Mouse (Mus musculus) ES-Bruce4 (cell line): ENCODE data around the gene Exoc2. TPM values are rescaled to one million over a fixed set of nuclear protein-coding genes. Genes with fewer than 3 reads are reported as not detected.

Source experiments
- H3K27ac ChIP-seq: 2 replicates; pipeline ENCODE4 v1.5.1; 2012; ENCODE audit warnings: low read length, inconsistent platforms; ENCODE audit not compliant: insufficient read depth
- H3K27me3 ChIP-seq: 2 replicates; pipeline ENCODE4 v1.6.1; 2012; ENCODE audit warnings: mild to moderate bottlenecking, low read length, inconsistent platforms; ENCODE audit not compliant: control insufficient read depth, poor library complexity, insufficient read depth, severe bottlenecking
- H3K36me3 ChIP-seq: 2 replicates; pipeline ENCODE4 v1.6.1; 2012; ENCODE audit warnings: inconsistent platforms, mild to moderate bottlenecking, low read length, moderate library complexity; ENCODE audit not compliant: control insufficient read depth, poor library complexity, insufficient read depth, severe bottlenecking
- H3K4me1 ChIP-seq: one replicate; pipeline ENCODE4 v1.8.1; 2011; ENCODE audit warnings: low read length; ENCODE audit not compliant: control insufficient read depth, insufficient read depth
- H3K4me3 ChIP-seq: 2 replicates; pipeline ENCODE4 v1.5.1; 2011; ENCODE audit warnings: low read depth, mild to moderate bottlenecking, low read length
- H3K9ac ChIP-seq: 2 replicates; pipeline ENCODE4 v1.6.1; 2012; ENCODE audit warnings: low read depth, mild to moderate bottlenecking, inconsistent platforms; ENCODE audit not compliant: poor library complexity, severe bottlenecking
- H3K9me3 ChIP-seq: replicated peaks from 2 replicates; pipeline ENCODE4 v1.6.1; 2012; ENCODE audit warnings: mild to moderate bottlenecking, low read length, inconsistent platforms; ENCODE audit not compliant: control insufficient read depth, poor library complexity, insufficient read depth, severe bottlenecking
- CTCF ChIP-seq: IDR thresholded peaks from one replicate; pipeline ENCODE4 v1.8.1; 2011; ENCODE audit warnings: low read depth, low read length
- EP300 ChIP-seq: IDR thresholded peaks from 2 replicates; pipeline ENCODE4 v1.6.1; 2011; ENCODE audit warnings: low read depth, low read length; ENCODE audit not compliant: insufficient read depth
- POLR2A ChIP-seq: IDR thresholded peaks from one replicate; pipeline ENCODE4 v1.8.1; 2011; ENCODE audit warnings: low read length; ENCODE audit not compliant: insufficient read depth
- polyA plus RNA-seq: library from polyadenylated mRNA; stranded (reverse); fragments of >200 nt; gene quantifications from 2 replicates; pipeline ENCODE4 v1.2.4, GENCODE M21; 2011; ENCODE audit warnings: low read depth; ENCODE audit not compliant: missing spikeins, insufficient read depth, insufficient read length

Gene Exoc2
- polyA plus RNA-seq, 1 experiment, result 41.2 TPM

DNA sequence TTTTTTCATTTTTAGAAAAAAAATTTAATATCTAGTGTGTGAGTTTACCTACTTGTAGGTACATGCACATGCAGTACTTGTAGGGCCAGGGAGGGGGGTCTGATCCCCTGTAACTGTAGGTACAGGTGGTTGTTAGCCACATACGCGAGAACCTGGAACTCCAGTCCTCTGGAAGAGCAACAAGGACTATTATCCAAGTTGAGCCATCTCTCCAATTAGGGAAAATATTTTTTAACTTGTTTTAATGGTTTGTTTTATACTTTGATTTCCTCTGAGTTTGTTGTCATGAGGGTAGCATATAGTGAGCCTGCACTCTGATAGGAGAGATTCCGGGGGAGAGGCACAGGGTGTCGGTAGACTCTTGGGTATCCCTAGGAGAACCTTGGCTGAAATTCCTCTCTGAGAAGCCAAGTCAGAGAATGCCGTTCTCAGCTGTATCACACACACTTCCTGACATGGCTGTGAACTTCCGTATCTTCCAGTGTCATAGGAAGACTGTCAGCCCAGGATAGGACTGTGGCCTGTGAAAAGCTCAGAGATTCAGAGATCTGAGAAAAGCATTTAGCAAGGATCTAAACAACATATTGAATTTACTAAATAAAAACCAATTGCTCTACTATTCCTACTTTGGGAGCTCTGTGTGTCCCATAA, 206.3 kb downstream of the Exoc2 start:
- no peaks in the 10 kb centered on the region for H3K9me3 ChIP-seq
- H3K36me3 ChIP-seq, result no peaks in the 10 kb centered on the region
- H3K27me3 ChIP-seq, result no peaks in the 10 kb centered on the region; the same call in 1 of the 2 replicates
- H3K4me1 ChIP-seq, result no peaks in the 10 kb centered on the region
- no peak for TF ChIP-seq EP300
- TF ChIP-seq POLR2A, result no peak
- no peak for TF ChIP-seq CTCF
- H3K4me3 ChIP-seq, result no peak overlapping the region
- H3K27ac ChIP-seq, result no peak overlapping the region
- no peak overlapping the region for H3K9ac ChIP-seq

DNA sequence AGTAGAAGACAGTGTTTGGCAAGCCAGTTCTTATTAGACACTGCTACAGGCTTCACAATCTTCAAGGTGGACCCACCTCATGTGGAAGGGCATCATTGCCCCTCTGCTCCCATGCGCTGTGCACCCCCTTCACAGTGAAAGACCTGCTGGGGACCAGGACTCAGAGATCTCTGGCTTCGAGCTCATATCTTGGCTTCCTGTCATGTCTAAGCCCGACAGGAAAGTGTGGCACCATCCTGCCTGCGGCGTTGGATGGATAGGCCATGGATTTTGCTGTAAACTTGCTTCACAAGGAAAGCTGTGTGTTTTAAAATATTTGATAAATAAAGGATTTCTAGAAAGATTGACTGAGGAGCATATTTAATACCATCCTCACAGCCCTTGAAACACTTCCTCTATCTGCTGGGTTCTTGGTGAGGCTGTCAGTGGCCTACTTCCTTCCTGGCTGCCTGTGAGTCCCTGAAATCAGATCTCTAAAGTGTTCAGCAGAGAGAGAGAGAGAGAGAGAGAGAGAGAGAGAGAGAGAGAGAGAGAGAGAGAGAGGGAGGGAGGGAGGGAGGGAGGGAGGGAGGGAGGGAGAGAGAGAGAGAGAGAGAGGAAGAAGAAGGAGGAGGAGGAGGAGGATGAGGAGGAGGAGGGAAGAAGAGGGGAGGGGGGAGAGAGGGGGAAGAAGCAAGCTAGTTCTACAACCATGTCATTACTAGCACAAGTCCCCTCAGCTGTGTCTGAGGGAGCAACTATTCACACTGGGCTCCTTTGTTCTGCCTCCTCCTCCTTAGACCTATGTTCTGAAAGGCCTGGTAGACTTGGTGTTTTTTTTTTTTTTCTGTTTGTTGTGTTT, 207.0 kb downstream of the Exoc2 start:
- no peaks in the 10 kb centered on the region for H3K9me3 ChIP-seq
- H3K27me3 ChIP-seq, result no peaks in the 10 kb centered on the region; the same call in 1 of the 2 replicates
- no peak for TF ChIP-seq POLR2A
- TF ChIP-seq CTCF, result no peak
- TF ChIP-seq EP300, result no peak
- H3K4me1 ChIP-seq, result no peaks in the 10 kb centered on the region
- no peaks in the 10 kb centered on the region for H3K36me3 ChIP-seq
- H3K4me3 ChIP-seq, result no peak overlapping the region
- H3K9ac ChIP-seq, result no peak overlapping the region
- no peak overlapping the region for H3K27ac ChIP-seq

DNA sequence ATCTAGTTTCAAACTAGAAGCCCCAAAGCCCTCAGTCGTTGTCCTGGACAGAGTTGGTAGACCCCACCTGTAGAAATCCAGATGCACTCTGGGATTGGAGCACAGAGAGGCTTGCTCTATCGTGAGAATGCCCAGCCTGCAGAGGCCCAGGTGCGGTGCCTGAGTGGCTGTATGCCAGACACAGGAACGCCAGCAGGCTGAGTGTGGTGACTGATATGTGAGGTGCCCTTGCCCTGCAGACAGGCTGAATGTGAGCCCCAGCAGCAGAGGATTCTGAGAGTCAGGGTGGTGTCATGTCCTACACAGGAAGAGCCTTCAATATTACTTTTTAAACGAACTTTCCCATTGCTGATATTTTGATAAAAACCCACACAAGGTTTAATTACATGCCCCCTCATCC, 208.0 kb downstream of the Exoc2 start:
- Histone ChIP-seq H3K9me3 (no peaks in the 10 kb centered on the region), H3K27me3 (no peaks in the 10 kb centered on the region; the same call in 1 of the 2 replicates), H3K27ac (no peak overlapping the region), H3K4me1 (no peaks in the 10 kb centered on the region), H3K4me3 (no peak overlapping the region), H3K36me3 (no peaks in the 10 kb centered on the region), H3K9ac (no peak overlapping the region)
- TF ChIP-seq EP300 (no peak), CTCF (no peak), POLR2A (no peak)

DNA sequence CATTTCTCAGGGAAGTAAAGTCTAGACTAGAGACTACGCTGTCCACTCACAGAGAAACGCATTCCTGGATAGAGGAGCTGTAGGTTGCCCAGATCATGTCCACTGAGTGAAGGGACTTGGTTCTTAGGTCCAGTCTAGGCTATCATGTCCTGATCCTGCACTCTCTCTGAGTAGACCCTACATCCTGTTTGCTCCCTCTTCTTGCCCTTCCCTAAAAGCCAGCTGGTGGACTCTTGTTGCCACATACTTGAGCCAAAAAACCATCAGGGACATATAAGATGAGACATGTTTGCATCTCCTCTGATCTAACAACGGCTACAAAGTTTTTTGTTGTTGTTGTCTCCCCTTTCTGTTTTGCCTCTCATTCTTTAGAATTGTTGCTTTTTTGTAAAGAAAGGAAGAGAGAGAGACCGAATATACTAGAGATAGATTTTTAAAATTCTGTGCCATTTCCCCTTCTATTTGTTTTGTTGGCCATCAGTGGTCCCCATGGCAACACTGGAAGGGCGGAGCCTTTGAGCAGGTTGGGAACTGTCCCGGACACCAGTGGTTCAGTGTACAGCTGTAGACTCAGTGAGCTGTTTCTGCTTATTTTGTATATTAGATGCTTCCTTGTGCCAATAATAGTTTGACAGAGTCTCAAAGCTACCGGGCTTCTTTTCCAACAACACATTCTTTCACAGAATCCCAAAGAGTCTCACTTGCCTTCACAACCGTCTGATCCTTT, 209.7 kb downstream of the Exoc2 start:
- Histone ChIP-seq H3K4me1 (no peaks in the 10 kb centered on the region), H3K27ac (no peak overlapping the region), H3K27me3 (no peaks in the 10 kb centered on the region; the same call in 1 of the 2 replicates), H3K4me3 (no peak overlapping the region), H3K9me3 (no peaks in the 10 kb centered on the region), H3K36me3 (no peaks in the 10 kb centered on the region), H3K9ac (no peak overlapping the region)
- TF ChIP-seq CTCF (no peak), EP300 (no peak), POLR2A (no peak)

Other genes starting within 250 kb of the Exoc2 start
- not detected in 2 replicates for gene Irf4, start 224.9 kb downstream of the Exoc2 start, polyA plus RNA-seq
- 0.56 and 0.67 TPM in 2 replicates for gene Hus1b, start 26.3 kb downstream of the Exoc2 start, polyA plus RNA-seq
- gene Gm5447, start 111 bp upstream of the Exoc2 start, polyA plus RNA-seq, result 0.38 TPM in 1 of 2 replicates, not detected in the other